Mouse (Mus musculus): ENCODE results near the gene Gm37240. TPM values are rescaled to one million over a fixed set of nuclear protein-coding genes. Genes with fewer than 3 reads are reported as not detected.
"Not testable (repeated sequence)": the region's sequence is repeated elsewhere in the genome, so short reads cannot be mapped to it uniquely, and the experiment has no call there.

Gm37240 gene
- total RNA-seq, 2 experiments from 2014 or later: 1.3 to 1.9 TPM

- DNase-seq (ENCODE audit: low spot score in 2 of 2): no peak
Observed at GRCm38 (mm10) chr3:85588701-85589100, 298.6 kb downstream of the Gm37240 start.

- no peak for DNase-seq (ENCODE audit: low spot score in 2 of 2)
Observed at GRCm38 (mm10) chr3:85584966-85585365, 302.4 kb downstream of the Gm37240 start.

- no peak for DNase-seq (ENCODE audit: low spot score in 2 of 2)
Observed at GRCm38 (mm10) chr3:85583194-85583593, 304.1 kb downstream of the Gm37240 start.

- no peak for DNase-seq (ENCODE audit: low spot score in 2 of 2)
Observed at GRCm38 (mm10) chr3:85582726-85583125, 304.6 kb downstream of the Gm37240 start.

GRCm38 (mm10) chr3:85573864-85574830 is 313.2 kb downstream of the Gm37240 start, which contains the start of gene Gatb:
Gene Gatb (plus strand): TSS chr3:85574119.
- peak; percentile 98 to 99 for DNase-seq (ENCODE audit: low spot score in 2 of 2)

GRCm38 (mm10) chr3:85573216-85573863 is 314.0 kb downstream of the Gm37240 start:
- DNase-seq (ENCODE audit: low spot score in 2 of 2): no peak

GRCm38 (mm10) chr3:85572502-85572901 is 314.8 kb downstream of the Gm37240 start:
- DNase-seq (ENCODE audit: low spot score in 2 of 2): not testable (repeated sequence)

GRCm38 (mm10) chr3:85571276-85571675 is 316.0 kb downstream of the Gm37240 start:
- DNase-seq (ENCODE audit: low spot score in 2 of 2): peak; percentile 62 to 89

- no peak for DNase-seq (ENCODE audit: low spot score in 2 of 2)
Observed at GRCm38 (mm10) chr3:85564603-85565002, 322.7 kb downstream of the Gm37240 start.

GRCm38 (mm10) chr3:85553731-85554277 is 333.5 kb downstream of the Gm37240 start:
- peak; percentile 48 to 80 for DNase-seq (ENCODE audit: low spot score in 2 of 2)

GRCm38 (mm10) chr3:85551352-85551751 is 336.0 kb downstream of the Gm37240 start:
- DNase-seq (ENCODE audit: low spot score in 2 of 2): no peak

GRCm38 (mm10) chr3:85550312-85550711 is 337.0 kb downstream of the Gm37240 start:
- DNase-seq (ENCODE audit: low spot score in 2 of 2): no peak

GRCm38 (mm10) chr3:85543652-85544051 is 343.7 kb downstream of the Gm37240 start:
- DNase-seq (ENCODE audit: low spot score in 2 of 2): no peak

- DNase-seq (ENCODE audit: low spot score in 2 of 2): no peak
Observed at GRCm38 (mm10) chr3:85542765-85543164, 344.6 kb downstream of the Gm37240 start.

GRCm38 (mm10) chr3:85535621-85536520 is 351.4 kb downstream of the Gm37240 start:
- DNase-seq (ENCODE audit: low spot score in 2 of 2): no peak

GRCm38 (mm10) chr3:85535042-85535441 is 352.3 kb downstream of the Gm37240 start:
- DNase-seq (ENCODE audit: low spot score in 2 of 2): peak in 1 of 2 experiments; percentile 48

GRCm38 (mm10) chr3:85532376-85532775 is 354.9 kb downstream of the Gm37240 start:
- DNase-seq (ENCODE audit: low spot score in 2 of 2): no peak

GRCm38 (mm10) chr3:85530601-85531161 is 356.6 kb downstream of the Gm37240 start:
- DNase-seq (ENCODE audit: low spot score in 2 of 2): peak; percentile 37 to 55

GRCm38 (mm10) chr3:85521311-85521907 is 365.9 kb downstream of the Gm37240 start:
- DNase-seq (ENCODE audit: low spot score in 2 of 2): peak in 1 of 2 experiments; percentile 53

- no peak for DNase-seq (ENCODE audit: low spot score in 2 of 2)
Observed at GRCm38 (mm10) chr3:85518668-85519067, 368.6 kb downstream of the Gm37240 start.
